Mouse (Mus musculus) spleen, adult 2 months (tissue): ENCODE measurements around the gene Nufip2.
"Not testable (repeated sequence)": the region's sequence is repeated elsewhere in the genome, so short reads cannot be mapped to it uniquely, and the experiment has no call there.

Experiments
- CTCF ChIP-seq: fragments of 200-500 bp; IDR thresholded peaks from 2 replicates; pipeline ENCODE4 v1.5.1; 2011; ENCODE audit warnings: mild to moderate bottlenecking, inconsistent platforms; ENCODE audit not compliant: insufficient read depth, insufficient read length, insufficient replicate concordance; ENCODE audit errors: extremely low read depth
- POLR2A ChIP-seq: fragments of 200-500 bp; IDR thresholded peaks from 2 replicates; pipeline ENCODE4 v1.6.1; 2011; ENCODE audit warnings: low read depth, low read length, inconsistent platforms

DNA sequence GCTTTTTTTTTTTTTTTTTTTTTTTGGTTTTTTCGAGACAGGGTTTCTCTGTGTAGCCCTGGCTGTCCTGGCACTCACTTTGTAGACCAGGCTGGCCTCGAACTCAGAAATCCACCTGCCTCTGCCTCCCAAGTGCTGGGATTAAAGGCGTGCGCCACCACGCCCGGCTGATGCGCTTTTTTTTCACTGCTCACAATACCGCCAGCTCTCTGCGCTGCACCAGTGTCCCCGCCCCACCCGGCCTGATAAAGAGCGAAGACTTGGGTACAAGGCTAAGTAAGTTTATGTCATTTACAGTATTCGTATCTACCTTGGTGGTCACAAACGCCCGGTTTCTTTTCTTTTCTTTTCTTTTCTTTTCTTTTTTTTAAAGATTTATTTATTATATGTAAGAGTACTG is 61.1 kb downstream of the Nufip2 start:
- not testable (repeated sequence) for TF ChIP-seq CTCF, POLR2A
